Mouse (Mus musculus) left cerebral cortex, postnatal 25 days (tissue): ENCODE measurements at regions not wholly inside any gene's neighbourhood (a gene's known extent, or its start where the extent isn't known, plus 50 kb on each side); places are given as distances from the start of the nearest gene placed in this dataset.

Experiments used
- DNase-seq, 2 experiments: peaks; one replicate each; pipeline ENCODE4 v3.0.0; 2022; ENCODE audit warnings: low spot score in 2 of 2, mixed read lengths in 1 of 2
- intact Hi-C: fragments of 180-260 bp; cut with DNase I; formaldehyde crosslinking; loops from one replicate; pipeline ENCODE4 v1.15.1; 2025

GRCm38 (mm10) chr10:17214065-17214440 lies 509.0 kb upstream of the Cited2 start:
- intact Hi-C loops = loop anchor here (5.0 kb wide), 1 partner anchor 508 kb away; the partner anchor contains the start of gene Cited2
- DNase-seq = no peak

- intact Hi-C loops = no loop called here
- no peak for DNase-seq
Observed at GRCm38 (mm10) chr10:17215029-17215428, 508.0 kb upstream of the Cited2 start.

GRCm38 (mm10) chr10:17221495-17221894 lies 501.5 kb upstream of the Cited2 start:
- intact Hi-C loops = no loop called here
- no peak for DNase-seq

GRCm38 (mm10) chr10:17225727-17226126 lies 497.3 kb upstream of the Cited2 start:
- DNase-seq = no peak
- intact Hi-C loops = no loop called here

- no peak for DNase-seq
- intact Hi-C loops = no loop called here
Observed at GRCm38 (mm10) chr10:17230040-17230818, 492.8 kb upstream of the Cited2 start.

- no peak for DNase-seq
- intact Hi-C loops = no loop called here
Observed at GRCm38 (mm10) chr10:17235955-17236650, 486.9 kb upstream of the Cited2 start.

- intact Hi-C loops = no loop called here
- no peak for DNase-seq
Observed at GRCm38 (mm10) chr10:17236761-17237160, 486.3 kb upstream of the Cited2 start.

GRCm38 (mm10) chr10:17237463-17237862 lies 485.6 kb upstream of the Cited2 start:
- no peak for DNase-seq
- intact Hi-C loops = no loop called here

GRCm38 (mm10) chr10:17237918-17238850 lies 484.8 kb upstream of the Cited2 start:
- DNase-seq = no peak
- intact Hi-C loops = no loop called here

GRCm38 (mm10) chr10:17248270-17248669 lies 474.7 kb upstream of the Cited2 start:
- DNase-seq = no peak
- intact Hi-C loops = no loop called here

- DNase-seq = no peak
- intact Hi-C loops = no loop called here
Observed at GRCm38 (mm10) chr10:17253040-17253439, 470.0 kb upstream of the Cited2 start.

- intact Hi-C loops = no loop called here
- DNase-seq = no peak
Observed at GRCm38 (mm10) chr10:17260154-17260553, 462.9 kb upstream of the Cited2 start.

GRCm38 (mm10) chr10:17260615-17261014 lies 462.4 kb upstream of the Cited2 start:
- intact Hi-C loops = no loop called here
- no peak for DNase-seq

GRCm38 (mm10) chr10:17261192-17261824 lies 461.7 kb upstream of the Cited2 start:
- no peak for DNase-seq
- intact Hi-C loops = no loop called here

- intact Hi-C loops = no loop called here
- DNase-seq = no peak
Observed at GRCm38 (mm10) chr10:17261825-17262205, 461.2 kb upstream of the Cited2 start.

GRCm38 (mm10) chr10:17272646-17273045 lies 450.4 kb upstream of the Cited2 start:
- DNase-seq = no peak
- intact Hi-C loops = no loop called here

GRCm38 (mm10) chr10:17273855-17274254 lies 449.2 kb upstream of the Cited2 start:
- DNase-seq = no peak
- intact Hi-C loops = no loop called here

- no peak for DNase-seq
- intact Hi-C loops = no loop called here
Observed at GRCm38 (mm10) chr10:17275214-17275613, 447.8 kb upstream of the Cited2 start.

- intact Hi-C loops = no loop called here
- DNase-seq = no peak
Observed at GRCm38 (mm10) chr10:17277911-17278310, 445.1 kb upstream of the Cited2 start.

GRCm38 (mm10) chr10:17284858-17285257 lies 438.2 kb upstream of the Cited2 start:
- DNase-seq = no peak
- intact Hi-C loops = no loop called here
